Comparison of ENCODE assay signal across 7 mouse cellular contexts in the genomic region with DNA sequence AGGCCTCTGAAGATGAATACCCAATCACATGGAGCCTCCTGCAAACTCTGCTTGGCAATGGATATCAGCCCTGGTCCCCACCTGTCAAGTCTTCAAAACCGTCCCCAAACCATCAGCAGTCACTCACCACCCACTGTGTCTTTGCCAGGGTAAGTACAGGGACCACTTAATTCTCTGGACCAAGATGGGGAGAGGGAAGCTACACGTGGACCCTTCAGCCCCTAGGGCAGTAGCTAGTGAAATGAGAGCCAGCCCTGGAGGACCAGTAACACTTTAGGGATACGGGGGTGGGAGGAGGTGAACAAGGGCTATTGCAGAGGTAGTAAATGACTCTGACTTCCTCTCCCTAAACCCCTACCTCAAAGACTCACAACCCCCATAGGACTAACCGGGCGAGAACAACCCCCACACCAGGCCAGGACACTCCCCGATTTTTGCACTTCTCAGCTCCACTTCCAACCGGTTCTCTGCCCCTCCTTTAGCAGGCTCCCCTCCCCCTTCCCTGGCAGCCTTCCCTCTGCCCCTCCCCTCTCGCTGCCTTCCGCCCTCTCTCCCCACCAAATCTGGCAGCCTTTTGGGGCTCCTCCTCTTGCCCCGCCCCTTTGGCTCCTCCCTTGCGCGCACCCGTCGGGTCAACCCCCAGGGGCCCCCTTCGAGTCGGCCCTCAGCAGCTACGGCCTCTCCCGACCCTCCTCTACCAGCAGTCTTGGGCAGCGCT. TPM values are rescaled to one million over a fixed set of nuclear protein-coding genes. Genes with fewer than 3 reads are reported as not detected.
DNase-seq lines count a peak whose midpoint lies in the region; ATAC-seq and TF ChIP-seq lines count a peak whose summit lies in the region.

No protein-coding gene starts in this region.

- H3K36me3 ChIP-seq in intestine, embryonic 16.5 days (ENCODE audit: control insufficient read depth, insufficient read depth, low read length) = peaks cover 26% of the 10 kb centered on the region
- peaks cover 17% of the 10 kb centered on the region for H3K36me3 ChIP-seq in midbrain, embryonic 10.5 days

- no peak for TF ChIP-seq POLR2A in cortical plate, adult 2 months (IDR thresholded peaks at IDR 0.05; ENCODE audit: extremely low read depth, insufficient read depth, low read length)

- peak overlapping the region; percentile 70 for H3K4me3 ChIP-seq in cortical plate, adult 2 months (ENCODE audit: insufficient read depth, low read length)
- peak overlapping the region; percentile 91 for H3K4me3 ChIP-seq in intestine, embryonic 16.5 days (ENCODE audit: low read length)
- peak overlapping the region; percentile 89 for H3K4me3 ChIP-seq in midbrain, embryonic 10.5 days

- H3K9ac ChIP-seq in intestine, embryonic 16.5 days (ENCODE audit: low read depth, low read length) = peak overlapping the region; percentile 96

- H3K27me3 ChIP-seq in intestine, embryonic 16.5 days (replicated peaks; ENCODE audit: control insufficient read depth, insufficient read depth, low read length) = no peaks in the 10 kb centered on the region
- peaks cover 46% of the 10 kb centered on the region for H3K27me3 ChIP-seq in midbrain, embryonic 10.5 days (ENCODE audit: low read depth, poor library complexity, severe bottlenecking)

- intact Hi-C loops in left cerebral cortex, postnatal 36 days (cut with DNase I) = loop anchor here (1.0 to 2.0 kb wide), 3 partner anchors 47 to 112 kb away; no protein-coding TSS in a partner anchor

- peak; percentile 90 for ATAC-seq in intestine, embryonic 16.5 days

- no peak for TF ChIP-seq CTCF in cortical plate, adult 2 months (IDR thresholded peaks at IDR 0.05; ENCODE audit: extremely low read depth, insufficient read depth, low read length)

- DNase-seq in adrenal gland, adult (ENCODE audit: inconsistent age in 2 of 2, low spot score in 1 of 2) = peak; percentile 98 to 99
- DNase-seq in gastrocnemius, postnatal 4 days (ENCODE audit: low spot score in 2 of 2) = peak; percentile 88 to 94
- peak; percentile 83 to 85 for DNase-seq in left cerebral cortex, postnatal 36 days (ENCODE audit: low spot score in 2 of 2)
- no peak for DNase-seq in midbrain, embryonic 10.5 days (ENCODE audit: low spot score)
- DNase-seq in spleen, adult 12 weeks (ENCODE audit: low spot score) = peak; percentile 70

- H3K4me2 ChIP-seq in intestine, embryonic 16.5 days (ENCODE audit: low read depth, low read length) = peak overlapping the region; percentile 78

- no peaks in the 10 kb centered on the region for H3K4me1 ChIP-seq in cortical plate, adult 2 months (ENCODE audit: control insufficient read depth, insufficient read depth, low read length)
- H3K4me1 ChIP-seq in intestine, embryonic 16.5 days (ENCODE audit: control insufficient read depth, insufficient read depth, low read length) = peaks cover 18% of the 10 kb centered on the region
- H3K4me1 ChIP-seq in midbrain, embryonic 10.5 days = peaks cover 67% of the 10 kb centered on the region

- 5% methylated on average over 19 of the region's 19 CpGs for WGBS in intestine, embryonic 16.5 days
- WGBS in midbrain, embryonic 10.5 days = 3% methylated on average over 19 of the region's 19 CpGs

- no peaks in the 10 kb centered on the region; the same call in 1 of the 2 replicates for H3K9me3 ChIP-seq in intestine, embryonic 16.5 days (ENCODE audit: control insufficient read depth, low read length)
- peaks cover 9% of the 10 kb centered on the region; the same call in 1 of the 2 replicates for H3K9me3 ChIP-seq in midbrain, embryonic 10.5 days (replicated peaks)

- peak overlapping the region; percentile 27 for H3K27ac ChIP-seq in cortical plate, adult 2 months (ENCODE audit: insufficient read depth, low read length)
- peak overlapping the region; percentile 72 for H3K27ac ChIP-seq in intestine, embryonic 16.5 days (ENCODE audit: low read length)
- H3K27ac ChIP-seq in midbrain, embryonic 10.5 days (replicated peaks) = peak overlapping the region; percentile 97

RNA-seq across cellular contexts. Expression of gene Zfp467, which starts 1.9 kb away (rescaled TPM):
- polyA plus RNA-seq in cortical plate, adult 2 months (2012; rRNA removed) = 25.4 and 26.9 TPM in 2 replicates
- total RNA-seq in gastrocnemius, postnatal 4 days (2021) = 10 to 100 TPM; 14.3 to 19.7 TPM
- 17.3 and 17.8 TPM in 2 replicates for polyA plus RNA-seq in intestine, embryonic 16.5 days (2015; fragmentation: Nextera tagmentation; extraction: Ambion mirVana)
- total RNA-seq in left cerebral cortex, postnatal 36 days (2021) = 10 to 100 TPM; 24.7 to 28.8 TPM
- polyA plus RNA-seq in midbrain, embryonic 10.5 days (2016; fragmentation: Nextera tagmentation; extraction: Ambion mirVana) = 10.1 and 13.6 TPM in 2 replicates

RNA-seq across cellular contexts. Expression of gene Sspo, which starts 4.3 kb away (rescaled TPM):
- polyA plus RNA-seq in cortical plate, adult 2 months (2012; rRNA removed) = 3.2 and 4.1 TPM in 2 replicates
- under 1 TPM; 0.34 to 0.44 TPM for total RNA-seq in gastrocnemius, postnatal 4 days (2021)
- 0.38 and 0.73 TPM in 2 replicates for polyA plus RNA-seq in intestine, embryonic 16.5 days (2015; fragmentation: Nextera tagmentation; extraction: Ambion mirVana)
- total RNA-seq in left cerebral cortex, postnatal 36 days (2021) = 1 to 10 TPM; 1.0 to 1.2 TPM
- polyA plus RNA-seq in midbrain, embryonic 10.5 days (2016; fragmentation: Nextera tagmentation; extraction: Ambion mirVana) = 0.07 and 0.21 TPM in 2 replicates

RNA-seq across cellular contexts. Expression of gene Krba1, which starts 48.4 kb away (rescaled TPM):
- polyA plus RNA-seq in cortical plate, adult 2 months (2012; rRNA removed) = 44.5 and 44.9 TPM in 2 replicates
- total RNA-seq in gastrocnemius, postnatal 4 days (2021) = 10 to 100 TPM; 16.6 to 19.7 TPM
- polyA plus RNA-seq in intestine, embryonic 16.5 days (2015; fragmentation: Nextera tagmentation; extraction: Ambion mirVana) = 16.0 and 18.2 TPM in 2 replicates
- 10 to 100 TPM; 39.0 to 47.2 TPM for total RNA-seq in left cerebral cortex, postnatal 36 days (2021)
- 20.4 and 24.4 TPM in 2 replicates for polyA plus RNA-seq in midbrain, embryonic 10.5 days (2016; fragmentation: Nextera tagmentation; extraction: Ambion mirVana)

Comparison
In these comparisons a context has a peak if more than half of its experiments do, and no peak if none do; other contexts are left out.
1. H3K27ac ChIP-seq: peak in every context shown above with its lines; median percentile 97 in midbrain, embryonic 10.5 days; 72 in intestine, embryonic 16.5 days; 27 in cortical plate, adult 2 months.